Mouse (Mus musculus) heart, postnatal 0 days (tissue): ENCODE results near the gene Foxq1. TPM values are rescaled to one million over a fixed set of nuclear protein-coding genes. Genes with fewer than 3 reads are reported as not detected.

Source experiments
- ATAC-seq: fragments of 200-750 bp; cut with Nextera tagmentation; 2 replicates; pipeline ENCODE4 v1.8.0; 2017; ENCODE audit warnings: low read depth, moderate number of reproducible peaks, moderate library complexity; ENCODE audit not compliant: insufficient read depth
- DNase-seq: peaks from one replicate; pipeline ENCODE4 v3.0.0-alpha.2; 2016; ENCODE audit warnings: low spot score
- H3K27ac ChIP-seq: fragments of 300-500 bp; sonication (generic); 2 replicates; pipeline ENCODE4 v1.5.1; 2014; ENCODE audit warnings: low read depth, mild to moderate bottlenecking
- H3K27me3 ChIP-seq: fragments of 300-500 bp; sonication (generic); 2 replicates; pipeline ENCODE4 v1.6.1; 2014; ENCODE audit warnings: low read length, mixed read lengths; ENCODE audit not compliant: control insufficient read depth, insufficient read depth
- H3K36me3 ChIP-seq: fragments of 300-500 bp; sonication (generic); replicated peaks from 2 replicates; pipeline ENCODE4 v1.6.1; 2014; ENCODE audit warnings: low read length, mixed read lengths; ENCODE audit not compliant: control insufficient read depth, insufficient read depth
- H3K4me1 ChIP-seq: fragments of 300-500 bp; sonication (generic); 2 replicates; pipeline ENCODE4 v1.6.1; 2014; ENCODE audit warnings: antibody characterized with exemption; ENCODE audit not compliant: control insufficient read depth, insufficient read depth
- H3K4me2 ChIP-seq: fragments of 300-500 bp; sonication (generic); 2 replicates; pipeline ENCODE4 v1.6.1; 2014; ENCODE audit warnings: low read depth, mild to moderate bottlenecking, low read length, moderate library complexity
- H3K4me3 ChIP-seq: fragments of 300-500 bp; sonication (generic); 2 replicates; pipeline ENCODE4 v1.5.1; 2014; ENCODE audit warnings: low read depth, low read length
- H3K9ac ChIP-seq: fragments of 300-500 bp; sonication (generic); replicated peaks from 2 replicates; pipeline ENCODE4 v1.6.1; 2014; ENCODE audit warnings: low read depth, low read length, mixed read lengths
- H3K9me3 ChIP-seq: fragments of 300-500 bp; sonication (generic); replicated peaks from 2 replicates; pipeline ENCODE4 v1.6.1; 2016; ENCODE audit warnings: low read length; ENCODE audit not compliant: control insufficient read depth
- CTCF ChIP-seq: IDR thresholded peaks from 2 replicates; pipeline ENCODE4 v1.5.1; 2016; ENCODE audit warnings: antibody characterized with exemption, control low read depth, low read depth
- EP300 ChIP-seq: IDR thresholded peaks from 2 replicates; pipeline ENCODE4 v1.6.1; 2016; ENCODE audit warnings: antibody characterized with exemption, low read depth
- WGBS: fragments of 180-500 bp; shearing (Covaris S2); extraction: QIAGEN DNeasy Blood & Tissue Kit; methylation state at CpG from one replicate; pipeline ENCODE4 v1.1.7; 2014; 5-methylcytosine and 5-hydroxymethylcytosine counted together
- polyA plus RNA-seq: library from polyadenylated mRNA; unstranded; fragments of >200 nt; fragmentation: Nextera tagmentation; extraction: Ambion mirVana; gene quantifications from 2 replicates; pipeline ENCODE4 v1.2.1, GENCODE M21; 2015
- total RNA-seq: library from RNA; depleted of rRNA; stranded (reverse); fragments of >200 nt; gene quantifications from 2 replicates; pipeline ENCODE4 v1.2.3, GENCODE M21; 2014; ENCODE audit warnings: low replicate concordance

Foxq1 gene
- total and polyA plus RNA-seq, 2 experiments from 2014 or later, result 0.07 to 8.0 TPM

GRCm38 (mm10) chr13:31574627-31575026 is 18.7 kb downstream of the Foxq1 start:
- TF ChIP-seq CTCF (no peak), EP300 (no peak)
- WGBS, result 68% methylated on average over 3 of the region's 3 CpGs
- DNase-seq, result no peak
- no peaks in the 10 kb centered on the region for H3K36me3 ChIP-seq
- H3K27me3 ChIP-seq, result no peaks in the 10 kb centered on the region
- ATAC-seq, result no peak
- H3K4me3 ChIP-seq, result no peak overlapping the region
- H3K9me3 ChIP-seq, result no peaks in the 10 kb centered on the region
- no peak overlapping the region for H3K4me2 ChIP-seq
- no peaks in the 10 kb centered on the region for H3K4me1 ChIP-seq
- H3K9ac ChIP-seq, result no peak overlapping the region
- H3K27ac ChIP-seq, result no peak overlapping the region

GRCm38 (mm10) chr13:31576696-31577095 is 20.8 kb downstream of the Foxq1 start:
- H3K4me2 ChIP-seq, result no peak overlapping the region
- DNase-seq (no peak), ATAC-seq (no peak)
- H3K36me3 ChIP-seq, result no peaks in the 10 kb centered on the region
- no peak overlapping the region for H3K27ac ChIP-seq
- peaks cover 8% of the 10 kb centered on the region; the same call in 1 of the 2 replicates for H3K27me3 ChIP-seq
- no peaks in the 10 kb centered on the region for H3K4me1 ChIP-seq
- TF ChIP-seq EP300 (no peak), CTCF (no peak)
- no peak overlapping the region for H3K4me3 ChIP-seq
- WGBS, result 77% methylated on average over 4 of the region's 4 CpGs
- no peak overlapping the region for H3K9ac ChIP-seq
- H3K9me3 ChIP-seq, result no peaks in the 10 kb centered on the region

GRCm38 (mm10) chr13:31577576-31577975 is 21.6 kb downstream of the Foxq1 start:
- Histone ChIP-seq H3K4me1 (no peaks in the 10 kb centered on the region), H3K27ac (no peak overlapping the region), H3K4me3 (no peak overlapping the region), H3K36me3 (no peaks in the 10 kb centered on the region), H3K27me3 (peaks cover 8% of the 10 kb centered on the region; the same call in 1 of the 2 replicates), H3K9ac (no peak overlapping the region), H3K4me2 (no peak overlapping the region), H3K9me3 (no peaks in the 10 kb centered on the region)
- TF ChIP-seq CTCF, result no peak
- TF ChIP-seq EP300, result no peak
- ATAC-seq, result no peak
- 35% methylated on average over 6 of the region's 6 CpGs for WGBS
- no peak for DNase-seq

- H3K36me3 ChIP-seq, result no peaks in the 10 kb centered on the region
- H3K4me2 ChIP-seq, result no peak overlapping the region
- no peaks in the 10 kb centered on the region for H3K9me3 ChIP-seq
- H3K27ac ChIP-seq, result no peak overlapping the region
- 82% methylated on average over 10 of the region's 10 CpGs for WGBS
- ATAC-seq, result no peak
- no peak overlapping the region for H3K9ac ChIP-seq
- no peak for TF ChIP-seq EP300
- TF ChIP-seq CTCF, result no peak
- H3K4me1 ChIP-seq, result no peaks in the 10 kb centered on the region
- H3K4me3 ChIP-seq, result no peak overlapping the region
- no peak for DNase-seq
- peaks cover 8% of the 10 kb centered on the region; the same call in 1 of the 2 replicates for H3K27me3 ChIP-seq
Measured at GRCm38 (mm10) chr13:31578389-31578788, 22.5 kb downstream of the Foxq1 start.

- WGBS, result 58% methylated on average over 9 of the region's 9 CpGs
- no peak for DNase-seq
- H3K9me3 ChIP-seq, result no peaks in the 10 kb centered on the region
- no peak overlapping the region for H3K4me3 ChIP-seq
- no peaks in the 10 kb centered on the region for H3K36me3 ChIP-seq
- H3K27ac ChIP-seq, result no peak overlapping the region
- no peak for TF ChIP-seq EP300
- TF ChIP-seq CTCF, result no peak
- ATAC-seq, result no peak
- H3K27me3 ChIP-seq, result peaks cover 8% of the 10 kb centered on the region; the same call in 1 of the 2 replicates
- H3K4me2 ChIP-seq, result no peak overlapping the region
- no peaks in the 10 kb centered on the region for H3K4me1 ChIP-seq
- no peak overlapping the region for H3K9ac ChIP-seq
Measured at GRCm38 (mm10) chr13:31579866-31580265, 23.9 kb downstream of the Foxq1 start.

GRCm38 (mm10) chr13:31587341-31587740 is 31.4 kb downstream of the Foxq1 start:
- WGBS, result 52% methylated on average over 5 of the region's 5 CpGs
- H3K4me1 ChIP-seq, result no peaks in the 10 kb centered on the region
- H3K4me3 ChIP-seq, result no peak overlapping the region
- TF ChIP-seq EP300, result no peak
- no peak overlapping the region for H3K4me2 ChIP-seq
- no peaks in the 10 kb centered on the region for H3K9me3 ChIP-seq
- no peak overlapping the region for H3K9ac ChIP-seq
- H3K36me3 ChIP-seq, result no peaks in the 10 kb centered on the region
- H3K27ac ChIP-seq, result no peak overlapping the region
- DNase-seq (no peak), ATAC-seq (no peak)
- H3K27me3 ChIP-seq, result no peaks in the 10 kb centered on the region
